In genomic region chr1:90896741-90897361, GRCm38 (mm10) we compare ENCODE assay signal across 8 mouse cellular contexts. TPM values are rescaled to one million over a fixed set of nuclear protein-coding genes. Genes with fewer than 3 reads are reported as not detected.
DNase-seq lines count a peak whose midpoint lies in the region; ATAC-seq and TF ChIP-seq lines count a peak whose summit lies in the region.
"Had no signal": no experiment of that assay in that cellular context is flagged by ENCODE, and none has a peak within 500 bp of the region (broad histone marks: within the 10 kb centered on the region; RNA-seq: fewer than 3 reads in every experiment).

No protein-coding gene starts in this region.

- H3K36me3 ChIP-seq in hindbrain, embryonic 15.5 days: no peaks in the 10 kb centered on the region
- no peaks in the 10 kb centered on the region for H3K36me3 ChIP-seq in neural tube, embryonic 15.5 days

- peak; percentile 52 for DNase-seq in adrenal gland, adult 2 months
- DNase-seq in cerebellum, adult 11-12 months: peak; percentile 82
- peak; percentile 93 for DNase-seq in gastrocnemius, adult 2 months
- DNase-seq in layer of hippocampus, postnatal 36 days: peak; percentile 49 to 50

- no peak overlapping the region for H3K9ac ChIP-seq in hindbrain, embryonic 15.5 days
- no peak overlapping the region for H3K9ac ChIP-seq in neural tube, embryonic 15.5 days (replicated peaks)

- H3K4me1 ChIP-seq in hindbrain, embryonic 15.5 days (replicated peaks): peaks cover 6% of the 10 kb centered on the region
- peaks cover 7% of the 10 kb centered on the region for H3K4me1 ChIP-seq in neural tube, embryonic 15.5 days

- no peak for TF ChIP-seq CTCF in gastrocnemius, adult 2 months (IDR thresholded peaks at IDR 0.05)

- H3K27me3 ChIP-seq in hindbrain, embryonic 15.5 days: no peaks in the 10 kb centered on the region
- no peaks in the 10 kb centered on the region for H3K27me3 ChIP-seq in neural tube, embryonic 15.5 days (replicated peaks)

- 42% methylated on average over 14 of the region's 14 CpGs for WGBS in hindbrain, embryonic 15.5 days
- 32% methylated on average over 14 of the region's 14 CpGs for WGBS in neural tube, embryonic 15.5 days

- H3K9me3 ChIP-seq in hindbrain, embryonic 15.5 days: no peaks in the 10 kb centered on the region
- H3K9me3 ChIP-seq in neural tube, embryonic 15.5 days (replicated peaks): no peaks in the 10 kb centered on the region

- intact Hi-C loops in gastrocnemius, adult 2 months (cut with DNase I): no loop called here

- H3K27ac ChIP-seq in gastrocnemius, adult 2 months: peak overlapping the region; percentile 84
- H3K27ac ChIP-seq in hindbrain, embryonic 15.5 days (replicated peaks): peak overlapping the region; percentile 53
- peak overlapping the region; percentile 46 for H3K27ac ChIP-seq in neural tube, embryonic 15.5 days (replicated peaks)

- no peak overlapping the region for H3K4me2 ChIP-seq in hindbrain, embryonic 15.5 days
- peak overlapping the region; percentile 9; the same call in 1 of the 2 replicates for H3K4me2 ChIP-seq in neural tube, embryonic 15.5 days

- peak overlapping the region; percentile 49 for H3K4me3 ChIP-seq in gastrocnemius, adult 2 months
- H3K4me3 ChIP-seq in hindbrain, embryonic 15.5 days: no peak overlapping the region
- no peak overlapping the region for H3K4me3 ChIP-seq in neural tube, embryonic 15.5 days (replicated peaks)

- ATAC-seq in hindbrain, embryonic 15.5 days (ENCODE audit: low FRiP score, low read depth): peak; percentile 71; the same call in 1 of the 2 replicates
- peak; percentile 57; the same call in 1 of the 2 replicates for ATAC-seq in neural tube, embryonic 15.5 days (ENCODE audit: low FRiP score)
- no peak for ATAC-seq in megakaryocyte, adult 5-6 weeks (ENCODE audit: poor library complexity, severe bottlenecking)

RNA-seq across cellular contexts. Expression of gene Mlph, which starts 18.0 kb away (rescaled TPM):
- 1 to 10 TPM; 2.9 to 3.1 TPM for total RNA-seq in adrenal gland, adult 2 months (2021)
- polyA plus RNA-seq in adrenal gland, adult 2 months (2012; rRNA removed): 0.68 and 1.1 TPM in 2 replicates
- under 1 TPM; 0.20 to 0.25 TPM for total RNA-seq in gastrocnemius, adult 2 months (2021)
- polyA plus RNA-seq in hindbrain, embryonic 15.5 days (2015; fragmentation: Nextera tagmentation; extraction: Ambion mirVana): 0.29 and 0.35 TPM in 2 replicates
- total RNA-seq in layer of hippocampus, postnatal 36 days (2021): 1 to 10 TPM in 1 of 2 experiments, under 1 TPM in 1; 0.60 to 1.8 TPM
- polyA plus RNA-seq in neural tube, embryonic 15.5 days (2015; fragmentation: Nextera tagmentation; extraction: Ambion mirVana): 0.09 and 0.31 TPM in 2 replicates
- total RNA-seq in megakaryocyte, adult 5-6 weeks (2015): not detected in 2 replicates
- total RNA-seq in megakaryocyte, adult 5-6 weeks (2017): not detected in 2 replicates
- total RNA-seq: neutrophil, adult 5-6 weeks had no signal

RNA-seq across cellular contexts. Expression of gene Col6a3, which starts 53.1 kb away (rescaled TPM):
- 10 to 100 TPM; 19.8 to 29.9 TPM for total RNA-seq in adrenal gland, adult 2 months (2021)
- 10.6 and 12.3 TPM in 2 replicates for polyA plus RNA-seq in adrenal gland, adult 2 months (2012; rRNA removed)
- 10 to 100 TPM; 21.6 to 51.5 TPM for total RNA-seq in gastrocnemius, adult 2 months (2021)
- 8.3 and 9.6 TPM in 2 replicates for polyA plus RNA-seq in hindbrain, embryonic 15.5 days (2015; fragmentation: Nextera tagmentation; extraction: Ambion mirVana)
- 1 to 10 TPM; 3.7 to 4.3 TPM for total RNA-seq in layer of hippocampus, postnatal 36 days (2021)
- polyA plus RNA-seq in neural tube, embryonic 15.5 days (2015; fragmentation: Nextera tagmentation; extraction: Ambion mirVana): 13.9 and 17.8 TPM in 2 replicates
- total RNA-seq in megakaryocyte, adult 5-6 weeks (2015): 0.02 TPM in 1 of 2 replicates, not detected in the other
- not detected in 2 replicates for total RNA-seq in megakaryocyte, adult 5-6 weeks (2017)
- total RNA-seq: neutrophil, adult 5-6 weeks had no signal

RNA-seq across cellular contexts. Expression of gene Prlh, which starts 56.1 kb away (rescaled TPM):
- total RNA-seq in adrenal gland, adult 2 months (2021): not detected
- not detected in 2 replicates for polyA plus RNA-seq in adrenal gland, adult 2 months (2012; rRNA removed)
- total RNA-seq in gastrocnemius, adult 2 months (2021): not detected
- not detected in 2 replicates for polyA plus RNA-seq in hindbrain, embryonic 15.5 days (2015; fragmentation: Nextera tagmentation; extraction: Ambion mirVana)
- total RNA-seq in layer of hippocampus, postnatal 36 days (2021): not detected
- polyA plus RNA-seq in neural tube, embryonic 15.5 days (2015; fragmentation: Nextera tagmentation; extraction: Ambion mirVana): not detected in 2 replicates
- not detected in 2 replicates for total RNA-seq in megakaryocyte, adult 5-6 weeks (2015)
- not detected in 2 replicates for total RNA-seq in megakaryocyte, adult 5-6 weeks (2017)
- total RNA-seq: neutrophil, adult 5-6 weeks had no signal

Comparison
In these comparisons a context has a peak if more than half of its experiments do, and no peak if none do; other contexts are left out.
1. RNA of gene Col6a3, which starts 53.1 kb away (total RNA-seq): 21.6 to 51.5 TPM in gastrocnemius, adult 2 months, 19.8 to 29.9 TPM in adrenal gland, adult 2 months and 3.7 to 4.3 TPM in layer of hippocampus, postnatal 36 days; 0.02 TPM in megakaryocyte, adult 5-6 weeks; every median in the first group is over 4 times any median in the second.
2. Peak in every context shown above with its lines, with median percentiles within 50 percentile points of each other: DNase-seq and H3K27ac ChIP-seq.